Comparison of ENCODE assay signal across 27 mouse cellular contexts in the genomic region with DNA sequence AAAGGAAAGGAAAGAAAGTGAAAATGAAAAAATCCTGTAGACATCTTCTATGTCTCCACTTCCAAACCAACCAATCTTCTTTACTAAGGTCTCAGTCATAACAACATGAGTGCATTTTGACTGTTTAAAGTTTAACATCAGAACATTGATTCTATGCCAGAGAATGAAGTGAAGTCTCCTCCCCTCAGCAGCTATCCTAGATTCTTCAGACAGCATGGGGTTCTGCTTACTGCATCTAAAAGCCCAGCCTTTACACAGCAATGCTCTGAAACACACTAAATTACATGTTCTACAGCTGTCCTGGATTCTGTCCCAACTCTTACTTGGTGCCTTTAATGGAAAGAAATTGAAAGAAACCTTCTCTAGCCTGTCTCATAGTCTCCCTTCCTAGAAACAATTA. TPM values are rescaled to one million over a fixed set of nuclear protein-coding genes. Genes with fewer than 3 reads are reported as not detected.
DNase-seq lines count a peak whose midpoint lies in the region; ATAC-seq and TF ChIP-seq lines count a peak whose summit lies in the region.
"Had no signal": no experiment of that assay in that cellular context is flagged by ENCODE, and none has a peak within 500 bp of the region (broad histone marks: within the 10 kb centered on the region; RNA-seq: fewer than 3 reads in every experiment).

No protein-coding gene starts in this region.

- H3K36me3 ChIP-seq in kidney, postnatal 0 days (ENCODE audit: insufficient read depth, low read length), result no peaks in the 10 kb centered on the region
- H3K36me3 ChIP-seq in kidney, embryonic 15.5 days, result no peaks in the 10 kb centered on the region
- H3K36me3 ChIP-seq in lung, embryonic 14.5 days (ENCODE audit: insufficient read depth), result no peaks in the 10 kb centered on the region
- H3K36me3 ChIP-seq in lung, postnatal 0 days (ENCODE audit: insufficient read depth, low read length), result no peaks in the 10 kb centered on the region
- H3K36me3 ChIP-seq in midbrain, embryonic 16.5 days (ENCODE audit: control insufficient read depth, insufficient read depth, low read length), result no peaks in the 10 kb centered on the region
- H3K36me3 ChIP-seq: embryonic facial prominence, embryonic 13.5 days; forebrain, embryonic 10.5 days; heart, embryonic 10.5 days; heart, embryonic 13.5 days had no signal

- H3K9ac ChIP-seq in kidney, postnatal 0 days (ENCODE audit: low read depth, low read length), result no peak overlapping the region
- H3K9ac ChIP-seq in kidney, embryonic 15.5 days, result no peak overlapping the region
- H3K9ac ChIP-seq in lung, embryonic 14.5 days, result no peak overlapping the region
- H3K9ac ChIP-seq in lung, postnatal 0 days (replicated peaks; ENCODE audit: low read depth), result no peak overlapping the region
- no peak overlapping the region for H3K9ac ChIP-seq in midbrain, embryonic 16.5 days (ENCODE audit: low read depth, low read length)
- H3K9ac ChIP-seq: embryonic facial prominence, embryonic 13.5 days; forebrain, embryonic 13.5 days; heart, embryonic 13.5 days; hindbrain, embryonic 14.5 days had no signal

- no peak for TF ChIP-seq CTCF in kidney, postnatal 0 days (IDR thresholded peaks at IDR 0.05; ENCODE audit: low read depth)
- TF ChIP-seq CTCF in lung, embryonic 14.5 days (IDR thresholded peaks at IDR 0.05; ENCODE audit: low read depth), result no peak
- TF ChIP-seq CTCF in lung, postnatal 0 days (IDR thresholded peaks at IDR 0.05), result no peak

- H3K4me1 ChIP-seq in kidney, postnatal 0 days (replicated peaks; ENCODE audit: insufficient read depth, low read length), result no peaks in the 10 kb centered on the region
- H3K4me1 ChIP-seq in kidney, embryonic 15.5 days, result no peaks in the 10 kb centered on the region
- H3K4me1 ChIP-seq in lung, embryonic 14.5 days (ENCODE audit: insufficient read depth), result no peaks in the 10 kb centered on the region
- no peaks in the 10 kb centered on the region for H3K4me1 ChIP-seq in lung, postnatal 0 days (ENCODE audit: insufficient read depth, low read depth, low read length)
- H3K4me1 ChIP-seq in midbrain, embryonic 16.5 days (ENCODE audit: control insufficient read depth, insufficient read depth, low read length), result no peaks in the 10 kb centered on the region
- H3K4me1 ChIP-seq: embryonic facial prominence, embryonic 13.5 days; forebrain, embryonic 10.5 days; heart, embryonic 10.5 days; heart, embryonic 13.5 days had no signal

- H3K4me3 ChIP-seq in kidney, postnatal 0 days (replicated peaks; ENCODE audit: low read depth, low read length), result no peak overlapping the region
- H3K4me3 ChIP-seq in kidney, embryonic 15.5 days (replicated peaks), result no peak overlapping the region
- H3K4me3 ChIP-seq in lung, embryonic 14.5 days (ENCODE audit: low read depth, low read length), result no peak overlapping the region
- H3K4me3 ChIP-seq in lung, postnatal 0 days (ENCODE audit: low read depth, low read length), result no peak overlapping the region
- no peak overlapping the region for H3K4me3 ChIP-seq in midbrain, embryonic 16.5 days (ENCODE audit: low read depth, low read length)
- H3K4me3 ChIP-seq: embryonic facial prominence, embryonic 13.5 days; forebrain, embryonic 10.5 days; forebrain, embryonic 13.5 days; heart, adult 2 months; heart, embryonic 10.5 days; heart, embryonic 13.5 days had no signal

- no peaks in the 10 kb centered on the region for H3K9me3 ChIP-seq in kidney, postnatal 0 days (replicated peaks; ENCODE audit: low read length)
- no peaks in the 10 kb centered on the region for H3K9me3 ChIP-seq in kidney, embryonic 15.5 days (replicated peaks)
- no peaks in the 10 kb centered on the region for H3K9me3 ChIP-seq in lung, embryonic 14.5 days (ENCODE audit: low read depth, low read length)
- H3K9me3 ChIP-seq in lung, postnatal 0 days (ENCODE audit: low read length), result no peaks in the 10 kb centered on the region
- no peaks in the 10 kb centered on the region for H3K9me3 ChIP-seq in midbrain, embryonic 16.5 days (replicated peaks; ENCODE audit: control insufficient read depth, low read length, poor library complexity, severe bottlenecking)
- H3K9me3 ChIP-seq: embryonic facial prominence, embryonic 13.5 days; forebrain, embryonic 10.5 days; forebrain, embryonic 13.5 days; heart, embryonic 10.5 days; heart, embryonic 13.5 days had no signal

- H3K4me2 ChIP-seq in kidney, postnatal 0 days (ENCODE audit: low read length), result no peak overlapping the region
- no peak overlapping the region for H3K4me2 ChIP-seq in kidney, embryonic 15.5 days
- no peak overlapping the region for H3K4me2 ChIP-seq in lung, embryonic 14.5 days
- H3K4me2 ChIP-seq in lung, postnatal 0 days (replicated peaks; ENCODE audit: low read depth, low read length), result no peak overlapping the region
- no peak overlapping the region for H3K4me2 ChIP-seq in midbrain, embryonic 16.5 days (ENCODE audit: low read length)
- H3K4me2 ChIP-seq: embryonic facial prominence, embryonic 13.5 days; forebrain, embryonic 13.5 days; heart, embryonic 13.5 days; hindbrain, embryonic 14.5 days had no signal

- H3K27me3 ChIP-seq in kidney, postnatal 0 days (ENCODE audit: insufficient read depth, low read length), result no peaks in the 10 kb centered on the region
- H3K27me3 ChIP-seq in kidney, embryonic 15.5 days, result no peaks in the 10 kb centered on the region
- no peaks in the 10 kb centered on the region for H3K27me3 ChIP-seq in lung, embryonic 14.5 days (ENCODE audit: insufficient read depth, low read length)
- H3K27me3 ChIP-seq in lung, postnatal 0 days (replicated peaks; ENCODE audit: insufficient read depth, low read length), result no peaks in the 10 kb centered on the region
- H3K27me3 ChIP-seq in midbrain, embryonic 16.5 days (ENCODE audit: control insufficient read depth, insufficient read depth, low read depth, low read length), result no peaks in the 10 kb centered on the region
- H3K27me3 ChIP-seq: embryonic facial prominence, embryonic 13.5 days; forebrain, embryonic 13.5 days; heart, embryonic 13.5 days; Patski had no signal

- no peak for ATAC-seq in kidney, postnatal 0 days (replicated peaks; ENCODE audit: low FRiP score, low read depth)
- no peak for ATAC-seq in kidney, embryonic 15.5 days (replicated peaks; ENCODE audit: low FRiP score)
- ATAC-seq in lung, embryonic 14.5 days (ENCODE audit: insufficient read depth), result no peak
- ATAC-seq in lung, postnatal 0 days, result no peak; the same call in 1 of the 2 replicates
- no peak for ATAC-seq in midbrain, embryonic 16.5 days
- ATAC-seq: forebrain, embryonic 13.5 days; forebrain, embryonic 16.5 days; Patski had no signal

- no peak for TF ChIP-seq EP300 in lung, postnatal 0 days (IDR thresholded peaks at IDR 0.05)

- no peak overlapping the region for H3K27ac ChIP-seq in kidney, postnatal 0 days
- no peak overlapping the region for H3K27ac ChIP-seq in kidney, embryonic 15.5 days
- no peak overlapping the region for H3K27ac ChIP-seq in lung, embryonic 14.5 days (ENCODE audit: low read depth)
- H3K27ac ChIP-seq in lung, postnatal 0 days (ENCODE audit: low read length), result no peak overlapping the region
- H3K27ac ChIP-seq in midbrain, embryonic 16.5 days (ENCODE audit: low read length), result no peak overlapping the region
- H3K27ac ChIP-seq: embryonic facial prominence, embryonic 13.5 days; forebrain, embryonic 10.5 days; forebrain, embryonic 13.5 days; heart, adult 2 months; heart, embryonic 10.5 days; heart, embryonic 13.5 days; hindbrain, embryonic 14.5 days had no signal

- DNase-seq in kidney, postnatal 0 days (ENCODE audit: low spot score), result peak; percentile 33
- peak; percentile 47 for DNase-seq in lung, embryonic 14.5 days
- no peak for DNase-seq in lung, postnatal 4 days
- peak; percentile 58 for DNase-seq in lung, postnatal 0 days (ENCODE audit: low spot score)
- no peak for DNase-seq in lung, postnatal 25 days (ENCODE audit: low spot score)
- DNase-seq in brain, adult 2 months (ENCODE audit: low read depth, low spot score), result peak; percentile 5
- DNase-seq: adrenal gland, postnatal 10 days; adrenal gland, postnatal 36 days; cerebellum, adult 11 months; cerebellum, adult 2 months; cerebellum, adult 9-11 months; cerebellum, postnatal 25 days; gastrocnemius, postnatal 10 days; gastrocnemius, postnatal 36 days; heart, adult 2 months; heart, postnatal 14 days; heart, postnatal 4 days had no signal

RNA-seq across cellular contexts. Expression of a gene that starts 43.2 kb away (rescaled TPM):
- polyA plus RNA-seq in kidney, postnatal 0 days (2015; fragmentation: Nextera tagmentation; extraction: Ambion mirVana), result 0.20 and 0.22 TPM in 2 replicates
- polyA plus RNA-seq in kidney, embryonic 15.5 days (2015; fragmentation: Nextera tagmentation; extraction: Ambion mirVana), result 0.28 and 0.32 TPM in 2 replicates
- 0.29 and 0.87 TPM in 2 replicates for polyA plus RNA-seq in lung, embryonic 14.5 days (2014; fragmentation: Nextera tagmentation; extraction: Ambion mirVana)
- 0.95 and 1.2 TPM in 2 replicates for polyA plus RNA-seq in lung, postnatal 0 days (2015; fragmentation: Nextera tagmentation; extraction: Ambion mirVana)
- 4.0 and 4.8 TPM in 2 replicates for polyA plus RNA-seq in midbrain, embryonic 16.5 days (2015; fragmentation: Nextera tagmentation; extraction: Ambion mirVana)
- polyA plus RNA-seq: Patski had no signal

RNA-seq across cellular contexts. Expression of a gene that starts 51.3 kb away (rescaled TPM):
- polyA plus RNA-seq in kidney, postnatal 0 days (2015; fragmentation: Nextera tagmentation; extraction: Ambion mirVana), result 5.8 and 6.6 TPM in 2 replicates
- polyA plus RNA-seq in kidney, embryonic 15.5 days (2015; fragmentation: Nextera tagmentation; extraction: Ambion mirVana), result 9.0 and 9.4 TPM in 2 replicates
- polyA plus RNA-seq in lung, embryonic 14.5 days (2014; fragmentation: Nextera tagmentation; extraction: Ambion mirVana), result 10.8 and 11.5 TPM in 2 replicates
- polyA plus RNA-seq in lung, postnatal 0 days (2015; fragmentation: Nextera tagmentation; extraction: Ambion mirVana), result 7.0 TPM in 2 replicates
- polyA plus RNA-seq in midbrain, embryonic 16.5 days (2015; fragmentation: Nextera tagmentation; extraction: Ambion mirVana), result 27.4 and 28.6 TPM in 2 replicates

Comparison
In these comparisons a context has a peak if more than half of its experiments do, and no peak if none do; other contexts are left out.
1. DNase-seq: peak in kidney, postnatal 0 days (single experiment), lung, embryonic 14.5 days (single experiment), lung, postnatal 0 days (single experiment) and brain, adult 2 months (single experiment); none in lung, postnatal 4 days (0 of 2) and lung, postnatal 25 days (single experiment).